Mouse (Mus musculus) intestine, postnatal 0 days (tissue): ENCODE results near the gene Trim71. TPM values are rescaled to one million over a fixed set of nuclear protein-coding genes. Genes with fewer than 3 reads are reported as not detected.

Source experiments
- ATAC-seq: fragments of 200-750 bp; cut with Nextera tagmentation; 2 replicates; pipeline ENCODE4 v1.8.0; 2017; ENCODE audit warnings: mild to moderate bottlenecking, moderate TSS enrichment, moderate library complexity
- H3K27ac ChIP-seq: fragments of 300-500 bp; sonication (generic); 2 replicates; pipeline ENCODE4 v1.5.1; 2014; ENCODE audit warnings: mild to moderate bottlenecking, low read depth, low read length, moderate library complexity
- H3K27me3 ChIP-seq: fragments of 300-500 bp; sonication (generic); replicated peaks from 2 replicates; pipeline ENCODE4 v1.6.1; 2014; ENCODE audit warnings: low read length, mixed read lengths; ENCODE audit not compliant: control insufficient read depth, insufficient read depth
- H3K36me3 ChIP-seq: fragments of 300-500 bp; sonication (generic); 2 replicates; pipeline ENCODE4 v1.6.1; 2014; ENCODE audit warnings: mild to moderate bottlenecking, moderate library complexity; ENCODE audit not compliant: control insufficient read depth, insufficient read depth
- H3K4me1 ChIP-seq: fragments of 300-500 bp; sonication (generic); replicated peaks from 2 replicates; pipeline ENCODE4 v1.6.1; 2014; ENCODE audit warnings: antibody characterized with exemption, low read length, mixed read lengths; ENCODE audit not compliant: control insufficient read depth, insufficient read depth
- H3K4me2 ChIP-seq: fragments of 300-500 bp; sonication (generic); replicated peaks from 2 replicates; pipeline ENCODE4 v1.6.1; 2014; ENCODE audit warnings: low read depth, mild to moderate bottlenecking, moderate library complexity
- H3K4me3 ChIP-seq: fragments of 300-500 bp; sonication (generic); 2 replicates; pipeline ENCODE4 v1.5.1; 2014; ENCODE audit warnings: low read depth, low read length
- H3K9ac ChIP-seq: fragments of 300-500 bp; sonication (generic); 2 replicates; pipeline ENCODE4 v1.6.1; 2014; ENCODE audit warnings: mild to moderate bottlenecking, low read depth, low read length
- H3K9me3 ChIP-seq: fragments of 300-500 bp; sonication (generic); 2 replicates; pipeline ENCODE4 v1.6.1; 2016; ENCODE audit warnings: mixed run types; ENCODE audit not compliant: control insufficient read depth
- CTCF ChIP-seq: sonication (generic); IDR thresholded peaks from 2 replicates; pipeline ENCODE4 v1.5.1; 2016; ENCODE audit warnings: low read depth, mild to moderate bottlenecking, control low read depth, antibody characterized with exemption, moderate library complexity
- WGBS: fragments of 180-500 bp; shearing (Covaris S2); extraction: QIAGEN DNeasy Blood & Tissue Kit; methylation state at CpG from one replicate; pipeline ENCODE4 v1.1.7; 2014; 5-methylcytosine and 5-hydroxymethylcytosine counted together
- polyA plus RNA-seq: library from polyadenylated mRNA; unstranded; fragments of >200 nt; fragmentation: Nextera tagmentation; extraction: Ambion mirVana; gene quantifications from 2 replicates; pipeline ENCODE4 v1.2.1, GENCODE M21; 2015

Gene Trim71
- polyA plus RNA-seq, 1 experiment from 2014 or later: 1.5 TPM

- Histone ChIP-seq H3K4me1 (0 out of 2 replicates have a peak, but pooled peaks cover 3% of the 10 kb centered on the region), H3K27me3 (no peaks in the 10 kb centered on the region), H3K4me3 (no peak within 1 kb of the TSS), H3K9ac (no peak within 1 kb of the TSS), H3K4me2 (0 out of 2 replicates have a peak within 1 kb of the TSS, but pooled peaks have one; percentile 4), H3K36me3 (no peaks in the 10 kb centered on the region), H3K9me3 (no peaks in the 10 kb centered on the region), H3K27ac (peak within 1 kb of the TSS; percentile 35)
- 41% methylated on average over 9 of the region's 9 CpGs for WGBS
- no peak for TF ChIP-seq CTCF
- ATAC-seq: no peak; the same call in 1 of the 2 replicates
Measured at GRCm38 (mm10) chr9:114504816-114505215, 59.4 kb downstream of the Trim71 start, which contains the start of gene Ccr4. Ccr4 (minus strand) TSS chr9:114504916.

GRCm38 (mm10) chr9:114502711-114503427 is 61.3 kb downstream of the Trim71 start:
- peak; percentile 83 for ATAC-seq
- peak overlapping the region; percentile 35 for H3K4me2 ChIP-seq
- H3K4me1 ChIP-seq: 0 out of 2 replicates have a peak, but pooled peaks cover 3% of the 10 kb centered on the region
- H3K4me3 ChIP-seq: no peak overlapping the region
- 35% methylated on average over 15 of the region's 15 CpGs for WGBS
- H3K9ac ChIP-seq: no peak overlapping the region
- H3K27me3 ChIP-seq: no peaks in the 10 kb centered on the region
- H3K9me3 ChIP-seq: no peaks in the 10 kb centered on the region
- peak overlapping the region; percentile 70 for H3K27ac ChIP-seq
- no peaks in the 10 kb centered on the region for H3K36me3 ChIP-seq
- TF ChIP-seq CTCF: no peak

DNA sequence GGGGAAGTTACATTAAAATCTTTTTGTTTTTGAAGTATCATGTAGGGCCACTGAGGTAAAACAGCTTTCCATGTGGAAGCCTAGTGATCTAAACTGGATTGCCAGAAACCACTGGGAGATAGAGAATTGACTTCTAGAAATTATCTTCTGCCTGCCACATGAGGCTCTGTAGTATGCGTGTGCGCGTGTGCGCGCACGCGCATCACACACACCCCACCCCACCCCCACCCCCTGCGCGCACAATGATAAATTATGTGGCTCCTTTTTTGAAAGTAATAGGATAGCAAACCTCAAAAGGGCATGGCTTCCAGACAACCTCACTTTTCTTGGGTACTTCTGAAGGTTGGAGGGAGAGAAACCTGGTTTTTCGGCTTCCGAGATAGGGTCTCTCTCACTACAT is 62.3 kb downstream of the Trim71 start:
- Histone ChIP-seq H3K4me2 (no peak overlapping the region), H3K9ac (no peak overlapping the region), H3K9me3 (no peaks in the 10 kb centered on the region), H3K4me3 (no peak overlapping the region), H3K4me1 (0 out of 2 replicates have a peak, but pooled peaks cover 3% of the 10 kb centered on the region), H3K27ac (no peak overlapping the region), H3K27me3 (no peaks in the 10 kb centered on the region), H3K36me3 (no peaks in the 10 kb centered on the region)
- WGBS: 93% methylated on average over 11 of the region's 11 CpGs
- no peak for TF ChIP-seq CTCF
- ATAC-seq: no peak

GRCm38 (mm10) chr9:114501111-114501510 is 63.1 kb downstream of the Trim71 start:
- Histone ChIP-seq H3K9ac (no peak overlapping the region), H3K4me2 (no peak overlapping the region), H3K27me3 (no peaks in the 10 kb centered on the region), H3K36me3 (no peaks in the 10 kb centered on the region), H3K9me3 (no peaks in the 10 kb centered on the region), H3K4me1 (0 out of 2 replicates have a peak, but pooled peaks cover 3% of the 10 kb centered on the region), H3K27ac (no peak overlapping the region), H3K4me3 (no peak overlapping the region)
- no peak for TF ChIP-seq CTCF
- ATAC-seq: no peak
- 81% methylated on average over 7 of the region's 7 CpGs for WGBS

DNA sequence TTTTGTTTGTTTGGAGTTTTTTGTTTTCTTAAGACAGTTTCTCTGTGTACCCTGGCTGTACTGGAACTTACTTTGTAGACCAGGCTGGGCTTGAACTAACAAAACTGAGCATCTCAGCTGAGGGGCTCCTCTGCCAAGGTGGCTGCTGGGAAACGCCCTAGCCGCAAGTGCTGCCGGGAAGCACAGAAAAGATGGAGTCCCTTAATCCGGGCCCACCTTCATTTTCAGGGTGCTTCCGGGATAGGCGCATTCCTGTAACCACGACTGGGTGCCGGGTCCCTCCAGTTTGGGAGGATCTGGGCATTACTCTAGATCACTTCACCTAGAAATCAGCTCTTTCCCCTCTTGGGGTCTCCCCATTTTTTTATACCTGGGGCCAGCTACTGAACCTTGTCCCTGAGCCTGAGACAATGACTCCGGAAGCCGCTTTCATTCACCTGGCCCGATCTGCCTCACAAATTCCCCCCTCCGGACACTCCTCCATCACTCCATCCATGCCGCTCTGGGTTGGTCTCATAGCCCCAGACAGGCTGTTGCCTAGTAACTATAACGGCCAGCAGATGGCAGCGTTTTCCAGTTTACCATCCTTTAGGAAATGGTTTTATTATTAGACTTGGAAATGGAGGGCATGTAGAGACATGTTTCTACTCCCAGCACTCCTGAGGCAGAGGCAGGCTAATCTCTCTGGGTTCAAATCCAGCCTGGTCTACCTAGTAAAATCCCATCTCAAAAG is 64.2 kb downstream of the Trim71 start:
- peak; percentile 86 for TF ChIP-seq CTCF
- H3K4me2 ChIP-seq: no peak overlapping the region
- ATAC-seq: no peak

GRCm38 (mm10) chr9:114498218-114498617 is 66.0 kb downstream of the Trim71 start:
- ATAC-seq: no peak
- Histone ChIP-seq H3K27ac (no peak overlapping the region), H3K9ac (no peak overlapping the region), H3K4me1 (no peaks in the 10 kb centered on the region), H3K36me3 (no peaks in the 10 kb centered on the region), H3K9me3 (no peaks in the 10 kb centered on the region), H3K4me3 (no peak overlapping the region), H3K4me2 (peak overlapping the region; percentile 32), H3K27me3 (no peaks in the 10 kb centered on the region)
- WGBS: 9% methylated on average over 11 of the region's 11 CpGs
- TF ChIP-seq CTCF: peak; percentile 98

More for the DNA sequence above, 64.2 kb downstream of the Trim71 start:
- no peak overlapping the region for H3K27ac ChIP-seq
- H3K9me3 ChIP-seq: no peaks in the 10 kb centered on the region
- H3K9ac ChIP-seq: no peak overlapping the region
- no peaks in the 10 kb centered on the region for H3K27me3 ChIP-seq
- H3K36me3 ChIP-seq: no peaks in the 10 kb centered on the region
- no peak overlapping the region for H3K4me3 ChIP-seq
- 23% methylated on average over 15 of the region's 15 CpGs for WGBS
- H3K4me1 ChIP-seq: 0 out of 2 replicates have a peak, but pooled peaks cover 3% of the 10 kb centered on the region
